Mouse (Mus musculus): ENCODE data around the gene Fmnl3. TPM values are rescaled to one million over a fixed set of nuclear protein-coding genes. Genes with fewer than 3 reads are reported as not detected.

Fmnl3 gene
- total and polyA plus RNA-seq, 3 experiments: 0.04 to 0.06 TPM; not detected in 1

GRCm38 (mm10) chr15:99294813-99295374, 75.4 kb downstream of the Fmnl3 start, which contains the start of gene Prpf40b (continued):
- TF ChIP-seq ZC3H11A (IDR thresholded peaks at IDR 0.05; ENCODE audit: low read depth, low read length): no peak
- peak; percentile 85 for TF ChIP-seq HCFC1 (IDR thresholded peaks at IDR 0.05; ENCODE audit: low read depth, low read length)
- TF ChIP-seq USF2 (IDR thresholded peaks at IDR 0.05; ENCODE audit: borderline replicate concordance in 1 of 2, insufficient read depth in 1 of 2, low read depth in 1 of 2, low read length in 2 of 2): no peak
- no peak for TF ChIP-seq CHD2 (IDR thresholded peaks at IDR 0.05; ENCODE audit: low read length)
- no peak for TF ChIP-seq RCOR1 (IDR thresholded peaks at IDR 0.05; ENCODE audit: low read depth, low read length)
- TF ChIP-seq SMC3 (IDR thresholded peaks at IDR 0.05; ENCODE audit: low read depth, low read length): no peak; the same call in 1 of the 2 replicates
- no peak; the same call in 1 of the 2 replicates for TF ChIP-seq BHLHE40 (IDR thresholded peaks at IDR 0.05; ENCODE audit: borderline replicate concordance, low read depth, low read length)
- TF ChIP-seq ZNF384 (IDR thresholded peaks at IDR 0.05; ENCODE audit: low read depth, low read length): no peak
- TF ChIP-seq MYB (IDR thresholded peaks at IDR 0.05; ENCODE audit: low read depth, low read length): no peak
- TF ChIP-seq MYC (IDR thresholded peaks at IDR 0.05; ENCODE audit: low read depth, low read length): no peak
- no peak for TF ChIP-seq ELF1 (IDR thresholded peaks at IDR 0.05; ENCODE audit: low read depth, low read length)
- no peak for TF ChIP-seq GATA1 (IDR thresholded peaks at IDR 0.05; ENCODE audit: low read depth, low read length)
- TF ChIP-seq ZKSCAN1 (IDR thresholded peaks at IDR 0.05; ENCODE audit: low read depth, low read length): no peak

DNA sequence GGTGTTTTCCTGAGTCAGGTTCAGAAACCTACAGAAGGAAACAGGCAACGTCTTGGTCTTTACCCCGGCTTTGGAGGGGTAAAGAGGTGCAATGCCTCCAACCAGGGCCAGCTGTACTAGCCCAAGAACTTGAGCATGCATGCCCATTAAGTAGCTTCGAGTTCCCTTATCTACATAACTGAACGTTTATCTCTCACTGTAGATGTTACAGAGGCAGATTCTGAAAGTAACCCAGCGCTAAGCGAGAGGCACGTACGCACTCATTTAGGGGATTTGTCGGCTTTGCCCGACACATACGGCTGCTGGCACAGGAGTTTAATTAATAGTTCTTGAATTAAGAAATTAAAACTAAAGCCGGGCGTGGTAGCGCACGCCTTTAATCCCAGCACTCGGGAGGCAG, 76.0 kb downstream of the Fmnl3 start:
- H3K27me3 ChIP-seq (ENCODE audit: control insufficient read depth in 1 of 2, insufficient read depth in 2 of 2, low read length in 2 of 2): peaks cover 4 to 5% of the 10 kb centered on the region in 2 experiments
- peaks cover 1% of the 10 kb centered on the region for H3K79me2 ChIP-seq (ENCODE audit: control insufficient read depth, insufficient read depth, low read length, poor library complexity)
- DNase-seq (ENCODE audit: low read depth, low spot score): peak; percentile 78
- H3K36me3 ChIP-seq (ENCODE audit: control insufficient read depth in 1 of 2, insufficient read depth in 2 of 2, low read length in 2 of 2): peaks cover 0 to 5% of the 10 kb centered on the region in 2 experiments; a peak in 1 of 4 replicates
- peaks cover 2 to 5% of the 10 kb centered on the region in 2 experiments; a peak in 1 of 4 replicates for H3K4me1 ChIP-seq (ENCODE audit: control insufficient read depth in 1 of 2, insufficient read depth in 2 of 2, low read length in 2 of 2)
- peak overlapping the region; percentile 73 to 84 for H3K4me3 ChIP-seq (ENCODE audit: control insufficient read depth in 1 of 2, insufficient read depth in 1 of 2, low read depth in 2 of 2, low read length in 2 of 2)
- no peaks in the 10 kb centered on the region for H3K9me3 ChIP-seq (replicated peaks; ENCODE audit: insufficient read depth, low read length)
- peak overlapping the region; percentile 88 for H3K9ac ChIP-seq (ENCODE audit: control insufficient read depth, low read depth, low read length, poor library complexity, severe bottlenecking)
- H3K27ac ChIP-seq (ENCODE audit: control insufficient read depth, low read depth, low read length): peak overlapping the region; percentile 0; the same call in 1 of the 2 replicates
- TF ChIP-seq JUND (IDR thresholded peaks at IDR 0.05; ENCODE audit: low read depth, low read length): no peak
- TF ChIP-seq ZNF384 (IDR thresholded peaks at IDR 0.05; ENCODE audit: low read depth, low read length): no peak
- TF ChIP-seq POLR2A (IDR thresholded peaks at IDR 0.05; ENCODE audit: control insufficient read depth in 1 of 2, insufficient read depth in 1 of 2, low read depth in 1 of 2, low read length in 2 of 2, poor library complexity in 1 of 2): no peak
- TF ChIP-seq NRF1 (IDR thresholded peaks at IDR 0.05; ENCODE audit: insufficient read depth, low read depth, low read length, poor library complexity, severe bottlenecking): no peak
- TF ChIP-seq GABPA (IDR thresholded peaks at IDR 0.05; ENCODE audit: low read depth, low read length): no peak
- peak; percentile 41; the same call in 1 of the 2 replicates for TF ChIP-seq E2F4 (IDR thresholded peaks at IDR 0.05; ENCODE audit: borderline replicate concordance, low read depth, low read length)
- no peak for TF ChIP-seq CHD2 (IDR thresholded peaks at IDR 0.05; ENCODE audit: low read length)
- no peak for TF ChIP-seq USF1 (IDR thresholded peaks at IDR 0.05; ENCODE audit: low read depth, low read length)
- TF ChIP-seq MYC (IDR thresholded peaks at IDR 0.05; ENCODE audit: low read depth, low read length): 0 out of 2 replicates have a peak, but pooled peaks have one; percentile 22
- TF ChIP-seq CTCF (IDR thresholded peaks at IDR 0.05 in 2 of 3, conservative IDR thresholded peaks at IDR 0.05 in 1 of 3; ENCODE audit: control insufficient read depth in 1 of 3, insufficient read depth in 1 of 3, low read depth in 2 of 3, low read length in 3 of 3, poor library complexity in 1 of 3, severe bottlenecking in 1 of 3): no peak
- 0 out of 2 replicates have a peak, but pooled peaks have one; percentile 24 for TF ChIP-seq MAX (IDR thresholded peaks at IDR 0.05; ENCODE audit: low read length)
- no peak for TF ChIP-seq USF2 (IDR thresholded peaks at IDR 0.05; ENCODE audit: borderline replicate concordance in 1 of 2, insufficient read depth in 1 of 2, low read depth in 1 of 2, low read length in 2 of 2)
- TF ChIP-seq ZMIZ1 (IDR thresholded peaks at IDR 0.05; ENCODE audit: low read depth, low read length): peak; percentile 53; the same call in 1 of the 2 replicates
- TF ChIP-seq SMC3 (IDR thresholded peaks at IDR 0.05; ENCODE audit: low read depth, low read length): no peak
- TF ChIP-seq RAD21 (IDR thresholded peaks at IDR 0.05; ENCODE audit: low read depth, low read length): no peak
- TF ChIP-seq ZKSCAN1 (IDR thresholded peaks at IDR 0.05; ENCODE audit: low read depth, low read length): no peak
- TF ChIP-seq ELF1 (IDR thresholded peaks at IDR 0.05; ENCODE audit: low read depth, low read length): no peak
- TF ChIP-seq GATA1 (IDR thresholded peaks at IDR 0.05; ENCODE audit: low read depth, low read length): peak; percentile 80
- TF ChIP-seq ZC3H11A (IDR thresholded peaks at IDR 0.05; ENCODE audit: low read depth, low read length): no peak
- no peak for TF ChIP-seq POLR2AphosphoS5 (IDR thresholded peaks at IDR 0.05; ENCODE audit: borderline replicate concordance, low read depth, low read length)
- no peak for TF ChIP-seq NELFE (IDR thresholded peaks at IDR 0.05; ENCODE audit: low read depth, low read length)
- no peak for TF ChIP-seq UBTF (IDR thresholded peaks at IDR 0.05; ENCODE audit: borderline replicate concordance, insufficient read depth, low read depth, low read length)
- peak; percentile 68 for TF ChIP-seq SIN3A (IDR thresholded peaks at IDR 0.05; ENCODE audit: low read length)
- no peak for TF ChIP-seq EP300 (IDR thresholded peaks at IDR 0.05; ENCODE audit: low read depth in 1 of 2, low read length in 2 of 2)
- TF ChIP-seq MEF2A (IDR thresholded peaks at IDR 0.05; ENCODE audit: extremely low read depth, insufficient replicate concordance, low read depth, low read length, poor library complexity, severe bottlenecking): no peak
- TF ChIP-seq TBP (IDR thresholded peaks at IDR 0.05; ENCODE audit: low read depth, low read length): 0 out of 2 replicates have a peak, but pooled peaks have one; percentile 15
- TF ChIP-seq HCFC1 (IDR thresholded peaks at IDR 0.05; ENCODE audit: low read depth, low read length): no peak
- no peak for TF ChIP-seq RCOR1 (IDR thresholded peaks at IDR 0.05; ENCODE audit: low read depth, low read length)
- TF ChIP-seq TCF12 (IDR thresholded peaks at IDR 0.05; ENCODE audit: low read depth, low read length): no peak
